Mouse (Mus musculus): ENCODE results near the gene Gm3336.

- no peak for TF ChIP-seq POLR2A (IDR thresholded peaks at IDR 0.05; ENCODE audit: low read depth, low read length)
- TF ChIP-seq CTCF (conservative IDR thresholded peaks at IDR 0.05; ENCODE audit: insufficient read depth, insufficient read length, low read depth, low read length), result no peak
These were observed 52.4 kb downstream of the Gm3336 start for GRCm38 (mm10) chr8:70770748-70771147.
